Mouse (Mus musculus) stomach, embryonic 16.5 days (tissue): Measurements from ENCODE around the gene Slit3. TPM values are rescaled to one million over a fixed set of nuclear protein-coding genes. Genes with fewer than 3 reads are reported as not detected.
A peak's percentile ranks its signal among the peaks of the same experiment; 100 is the strongest.

ENCODE experiments used
- ATAC-seq: fragments of 200-750 bp; cut with Nextera tagmentation; 2 replicates; pipeline ENCODE4 v1.8.0; 2017; ENCODE audit warnings: moderate number of reproducible peaks, moderate TSS enrichment; ENCODE audit not compliant: insufficient read depth, low FRiP score
- H3K27ac ChIP-seq: fragments of 300-500 bp; sonication (generic); 2 replicates; pipeline ENCODE4 v1.5.1; 2014; ENCODE audit warnings: low read length
- H3K27me3 ChIP-seq: fragments of 300-500 bp; sonication (generic); 2 replicates; pipeline ENCODE4 v1.6.1; 2014; ENCODE audit warnings: low read length, control low read depth, mixed read lengths; ENCODE audit not compliant: control insufficient read depth, insufficient read depth
- H3K36me3 ChIP-seq: fragments of 300-500 bp; sonication (generic); 2 replicates; pipeline ENCODE4 v1.6.1; 2014; ENCODE audit warnings: low read length; ENCODE audit not compliant: control insufficient read depth, insufficient read depth
- H3K4me1 ChIP-seq: fragments of 300-500 bp; sonication (generic); 2 replicates; pipeline ENCODE4 v1.6.1; 2014; ENCODE audit warnings: low read length, control low read depth, mixed read lengths; ENCODE audit not compliant: control insufficient read depth, insufficient read depth
- H3K4me2 ChIP-seq: fragments of 300-500 bp; sonication (generic); 2 replicates; pipeline ENCODE4 v1.6.1; 2014; ENCODE audit warnings: low read depth, low read length, mixed read lengths
- H3K4me3 ChIP-seq: fragments of 300-500 bp; sonication (generic); replicated peaks from 2 replicates; pipeline ENCODE4 v1.5.1; 2014; ENCODE audit warnings: mild to moderate bottlenecking, low read length
- H3K9ac ChIP-seq: fragments of 300-500 bp; sonication (generic); 2 replicates; pipeline ENCODE4 v1.6.1; 2014; ENCODE audit warnings: low read length
- H3K9me3 ChIP-seq: fragments of 300-500 bp; sonication (generic); replicated peaks from 2 replicates; pipeline ENCODE4 v1.6.1; 2016; ENCODE audit warnings: low read length, control low read depth; ENCODE audit not compliant: control insufficient read depth
- WGBS: fragments of 180-500 bp; shearing (Covaris S2); extraction: QIAGEN DNeasy Blood & Tissue Kit; methylation state at CpG from one replicate; pipeline ENCODE4 v1.1.7; 2014; 5-methylcytosine and 5-hydroxymethylcytosine counted together
- polyA plus RNA-seq: library from polyadenylated mRNA; unstranded; fragments of >200 nt; fragmentation: Nextera tagmentation; extraction: Ambion mirVana; gene quantifications from 2 replicates; pipeline ENCODE4 v1.2.1, GENCODE M21; 2015

Gene Slit3
- polyA plus RNA-seq, 1 experiment from 2014 or later, result 9.4 TPM

GRCm38 (mm10) chr11:35305910-35306309, 184.9 kb downstream of the Slit3 start:
- H3K27me3 ChIP-seq, result no peaks in the 10 kb centered on the region
- no peaks in the 10 kb centered on the region for H3K4me1 ChIP-seq
- H3K27ac ChIP-seq, result no peak overlapping the region
- no peaks in the 10 kb centered on the region for H3K36me3 ChIP-seq
- WGBS, result 74% methylated on average over 3 of the region's 3 CpGs
- no peaks in the 10 kb centered on the region for H3K9me3 ChIP-seq
- H3K4me3 ChIP-seq, result no peak overlapping the region
- H3K9ac ChIP-seq, result no peak overlapping the region
- no peak for ATAC-seq
- no peak overlapping the region for H3K4me2 ChIP-seq

GRCm38 (mm10) chr11:35306922-35307321, 185.9 kb downstream of the Slit3 start:
- Histone ChIP-seq H3K27ac (no peak overlapping the region), H3K4me1 (no peaks in the 10 kb centered on the region)
- ATAC-seq, result no peak

DNA sequence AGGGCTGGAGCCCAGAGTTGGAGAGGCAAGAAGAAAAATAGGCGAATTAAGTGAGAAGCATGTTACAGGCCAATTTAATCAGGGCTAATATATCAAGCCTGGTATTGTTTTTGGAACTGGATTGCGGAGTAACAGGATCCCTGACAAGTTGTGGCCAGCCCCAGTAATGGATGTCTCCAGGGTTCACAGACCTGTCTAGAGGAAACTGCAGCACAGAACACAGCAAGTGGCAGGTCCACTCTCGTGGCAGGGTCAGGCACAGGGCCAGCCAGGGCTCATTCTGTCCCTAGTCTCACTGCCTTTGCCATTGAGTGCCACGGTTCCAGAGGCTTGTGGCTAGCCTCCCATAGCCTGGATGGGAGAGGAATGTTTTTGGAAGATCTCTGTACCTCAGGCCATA, 187.0 kb downstream of the Slit3 start:
- Histone ChIP-seq H3K9ac (no peak overlapping the region), H3K9me3 (no peaks in the 10 kb centered on the region), H3K4me2 (no peak overlapping the region), H3K27ac (no peak overlapping the region), H3K27me3 (no peaks in the 10 kb centered on the region), H3K36me3 (no peaks in the 10 kb centered on the region), H3K4me3 (no peak overlapping the region), H3K4me1 (no peaks in the 10 kb centered on the region)
- ATAC-seq, result no peak
- 73% methylated on average over 4 of the region's 4 CpGs for WGBS

More at GRCm38 (mm10) chr11:35306922-35307321, 185.9 kb downstream of the Slit3 start:
- Histone ChIP-seq H3K4me3 (no peak overlapping the region), H3K9ac (no peak overlapping the region), H3K9me3 (no peaks in the 10 kb centered on the region), H3K4me2 (no peak overlapping the region), H3K27me3 (no peaks in the 10 kb centered on the region), H3K36me3 (no peaks in the 10 kb centered on the region)
- 69% methylated on average over 5 of the region's 5 CpGs for WGBS

- 49% methylated on average over 5 of the region's 5 CpGs for WGBS
- H3K4me1 ChIP-seq, result peaks cover 7% of the 10 kb centered on the region; the same call in 1 of the 2 replicates
- H3K27ac ChIP-seq, result no peak overlapping the region; the same call in 1 of the 2 replicates
- no peak overlapping the region for H3K9ac ChIP-seq
- no peaks in the 10 kb centered on the region for H3K9me3 ChIP-seq
- no peak for ATAC-seq
- no peaks in the 10 kb centered on the region for H3K27me3 ChIP-seq
- H3K4me2 ChIP-seq, result no peak overlapping the region
- no peak overlapping the region for H3K4me3 ChIP-seq
- H3K36me3 ChIP-seq, result no peaks in the 10 kb centered on the region
Measured at GRCm38 (mm10) chr11:35315449-35316028, 194.5 kb downstream of the Slit3 start.

DNA sequence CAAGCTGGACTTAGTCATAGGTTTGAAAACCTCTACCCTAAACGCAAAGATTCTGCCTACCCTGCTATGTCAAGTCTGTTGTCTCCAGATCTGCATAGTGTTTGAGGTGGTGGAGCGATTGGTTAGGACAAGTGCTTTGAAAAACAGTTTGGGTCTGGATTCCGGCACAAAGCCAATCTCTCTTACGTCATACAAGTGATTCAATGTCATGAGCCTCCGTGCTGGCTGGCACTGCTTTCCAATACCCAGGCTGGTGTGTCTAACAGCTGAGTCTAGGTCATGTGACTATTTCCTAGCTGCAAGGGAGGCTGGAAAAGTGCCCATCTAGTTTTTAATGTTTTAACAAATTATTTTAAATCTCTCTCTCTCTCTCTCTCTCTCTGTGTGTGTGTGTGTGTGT, 196.2 kb downstream of the Slit3 start:
- Histone ChIP-seq H3K36me3 (no peaks in the 10 kb centered on the region), H3K27ac (no peak overlapping the region), H3K4me3 (no peak overlapping the region), H3K4me1 (peaks cover 7% of the 10 kb centered on the region; the same call in 1 of the 2 replicates), H3K9ac (no peak overlapping the region), H3K4me2 (no peak overlapping the region), H3K27me3 (no peaks in the 10 kb centered on the region), H3K9me3 (no peaks in the 10 kb centered on the region)
- ATAC-seq, result no peak
- 89% methylated on average over 5 of the region's 5 CpGs for WGBS

DNA sequence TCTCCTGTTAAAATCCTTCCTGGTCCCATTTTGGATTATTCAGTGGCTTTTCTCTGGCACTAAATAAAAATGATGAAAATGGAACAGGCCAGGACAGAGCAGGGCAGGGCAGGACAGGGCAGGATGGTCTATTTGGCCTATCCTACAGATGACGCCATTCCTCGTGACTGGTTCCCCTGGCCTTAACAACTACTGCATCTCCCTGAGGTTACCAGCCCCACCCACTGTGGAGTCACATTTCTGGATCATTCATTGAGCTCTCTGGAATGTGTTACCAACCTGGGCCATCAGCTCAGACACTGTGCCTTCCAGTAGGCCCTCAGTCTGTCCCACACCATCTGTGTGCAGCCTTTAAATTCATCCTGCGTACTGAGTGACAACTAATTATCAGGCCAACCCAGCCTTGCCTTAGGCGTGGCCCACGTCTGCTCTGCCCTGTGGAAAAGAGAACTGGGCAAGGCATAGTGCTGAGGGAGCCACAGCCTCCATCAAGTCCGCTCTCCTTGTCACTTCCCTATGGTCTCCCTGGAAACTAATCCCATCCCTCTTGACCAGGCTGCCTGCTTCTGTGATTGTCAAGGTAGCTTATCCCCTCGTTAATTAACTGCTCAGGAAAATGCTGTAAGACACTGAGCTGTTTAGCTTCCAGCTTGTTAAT, 196.9 kb downstream of the Slit3 start:
- H3K27me3 ChIP-seq, result no peaks in the 10 kb centered on the region
- ATAC-seq, result peak; percentile 38
- no peak overlapping the region for H3K4me2 ChIP-seq
- peaks cover 7% of the 10 kb centered on the region; the same call in 1 of the 2 replicates for H3K4me1 ChIP-seq
- peak overlapping the region; percentile 32; the same call in 1 of the 2 replicates for H3K27ac ChIP-seq
- no peak overlapping the region for H3K9ac ChIP-seq
- no peaks in the 10 kb centered on the region for H3K9me3 ChIP-seq
- no peak overlapping the region for H3K4me3 ChIP-seq
- 67% methylated on average over 7 of the region's 7 CpGs for WGBS
- no peaks in the 10 kb centered on the region for H3K36me3 ChIP-seq

DNA sequence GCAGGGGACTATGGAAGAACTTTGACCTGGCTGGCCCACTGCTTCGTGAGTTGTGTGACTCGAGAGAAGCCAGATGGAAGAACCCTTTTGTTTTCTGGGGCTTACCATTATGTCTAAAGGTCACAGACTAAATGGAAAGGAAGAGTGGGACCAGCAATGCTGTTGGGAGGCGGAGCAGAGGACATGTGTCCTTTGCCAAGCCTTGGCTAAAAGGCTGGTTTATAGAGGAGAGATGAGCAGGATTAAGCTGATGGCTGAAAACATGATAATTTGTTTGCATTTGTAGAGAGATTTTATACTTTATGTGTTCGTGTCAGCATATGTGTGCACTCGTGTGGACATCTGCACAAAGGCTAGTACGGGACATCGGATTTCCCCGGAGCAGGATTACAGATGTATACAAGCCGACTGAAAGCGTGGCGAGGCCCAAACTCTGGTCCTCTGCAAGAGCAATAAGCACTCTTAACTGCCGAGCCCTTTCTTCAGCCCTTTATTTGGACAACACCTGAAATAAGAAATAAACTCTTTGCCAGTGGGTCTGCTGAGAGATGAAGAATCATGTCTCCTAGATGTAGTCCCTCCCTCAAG, 197.5 kb downstream of the Slit3 start:
- no peak overlapping the region for H3K4me2 ChIP-seq
- H3K4me1 ChIP-seq, result peaks cover 7% of the 10 kb centered on the region; the same call in 1 of the 2 replicates
- WGBS, result 61% methylated on average over 12 of the region's 12 CpGs
- no peak overlapping the region for H3K9ac ChIP-seq
- no peaks in the 10 kb centered on the region for H3K36me3 ChIP-seq
- no peak overlapping the region for H3K4me3 ChIP-seq
- peak; percentile 49 for ATAC-seq
- no peaks in the 10 kb centered on the region for H3K9me3 ChIP-seq
- no peak overlapping the region; the same call in 1 of the 2 replicates for H3K27ac ChIP-seq
- H3K27me3 ChIP-seq, result no peaks in the 10 kb centered on the region

DNA sequence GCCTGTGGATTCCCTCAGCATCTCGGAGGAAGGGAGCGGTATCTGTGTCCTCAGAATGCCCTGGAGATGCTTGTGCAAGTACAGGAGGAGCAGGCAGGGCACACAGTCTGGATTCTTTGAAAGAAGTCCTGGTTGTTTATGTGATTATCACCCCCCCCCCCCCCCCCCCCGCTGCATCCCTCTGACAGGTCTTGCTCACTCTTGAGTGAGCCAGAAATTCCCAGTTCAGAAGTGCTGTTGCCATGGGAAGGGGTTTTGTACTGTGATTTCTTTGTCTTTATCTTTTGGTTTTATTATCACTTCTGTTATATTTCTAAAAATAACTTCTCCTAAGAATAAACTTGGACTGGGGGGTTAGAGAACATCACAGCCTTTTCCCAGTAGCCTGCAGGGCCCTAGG, 199.5 kb downstream of the Slit3 start:
- WGBS, result 77% methylated on average over 3 of the region's 3 CpGs
- H3K27me3 ChIP-seq, result no peaks in the 10 kb centered on the region
- no peak overlapping the region for H3K4me3 ChIP-seq

GRCm38 (mm10) chr11:35324397-35324796, 203.4 kb downstream of the Slit3 start:
- no peak for ATAC-seq
- WGBS, result 53% methylated on average over 5 of the region's 5 CpGs

More for the DNA sequence above, 199.5 kb downstream of the Slit3 start:
- ATAC-seq, result no peak
- Histone ChIP-seq H3K9ac (no peak overlapping the region), H3K4me2 (no peak overlapping the region), H3K9me3 (no peaks in the 10 kb centered on the region), H3K27ac (no peak overlapping the region), H3K36me3 (no peaks in the 10 kb centered on the region), H3K4me1 (peaks cover 4% of the 10 kb centered on the region; the same call in 1 of the 2 replicates)

More at GRCm38 (mm10) chr11:35324397-35324796, 203.4 kb downstream of the Slit3 start:
- no peak overlapping the region for H3K9ac ChIP-seq
- no peak overlapping the region for H3K4me3 ChIP-seq
- H3K27me3 ChIP-seq, result no peaks in the 10 kb centered on the region
- no peak overlapping the region for H3K27ac ChIP-seq
- H3K4me2 ChIP-seq, result no peak overlapping the region
- no peaks in the 10 kb centered on the region for H3K4me1 ChIP-seq
- no peaks in the 10 kb centered on the region for H3K36me3 ChIP-seq
- no peaks in the 10 kb centered on the region for H3K9me3 ChIP-seq
